Mouse (Mus musculus): Measurements from ENCODE around the gene Smoc2.

DNA sequence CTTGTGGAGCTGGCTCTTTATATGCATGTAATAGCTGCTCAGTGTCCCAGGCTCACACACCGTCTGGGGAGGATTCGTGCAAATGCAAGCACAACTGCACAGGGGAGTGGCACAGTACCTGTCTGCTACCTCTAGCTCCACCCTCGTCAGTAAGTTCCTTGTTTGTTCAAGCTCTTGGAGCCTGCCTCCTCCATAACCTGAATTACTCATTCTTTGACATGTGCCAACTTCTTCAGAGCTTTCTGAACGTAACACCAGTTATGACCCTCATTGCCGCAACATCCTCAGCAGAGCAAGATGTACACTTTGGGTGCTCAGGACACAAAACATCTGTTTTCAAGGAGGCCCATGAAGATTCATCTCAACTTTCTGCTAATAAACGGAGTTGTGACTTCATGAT lies 5.9 kb upstream of the Smoc2 start:
- no peak for TF ChIP-seq CTCF (IDR thresholded peaks at IDR 0.05; ENCODE audit: extremely low read depth, insufficient read depth, low read length)
- TF ChIP-seq POLR2A (IDR thresholded peaks at IDR 0.05; ENCODE audit: extremely low read depth, insufficient read depth, low read length): no peak
